Mouse (Mus musculus): ENCODE measurements around the gene Wipi2.

The Wipi2 gene

DNA sequence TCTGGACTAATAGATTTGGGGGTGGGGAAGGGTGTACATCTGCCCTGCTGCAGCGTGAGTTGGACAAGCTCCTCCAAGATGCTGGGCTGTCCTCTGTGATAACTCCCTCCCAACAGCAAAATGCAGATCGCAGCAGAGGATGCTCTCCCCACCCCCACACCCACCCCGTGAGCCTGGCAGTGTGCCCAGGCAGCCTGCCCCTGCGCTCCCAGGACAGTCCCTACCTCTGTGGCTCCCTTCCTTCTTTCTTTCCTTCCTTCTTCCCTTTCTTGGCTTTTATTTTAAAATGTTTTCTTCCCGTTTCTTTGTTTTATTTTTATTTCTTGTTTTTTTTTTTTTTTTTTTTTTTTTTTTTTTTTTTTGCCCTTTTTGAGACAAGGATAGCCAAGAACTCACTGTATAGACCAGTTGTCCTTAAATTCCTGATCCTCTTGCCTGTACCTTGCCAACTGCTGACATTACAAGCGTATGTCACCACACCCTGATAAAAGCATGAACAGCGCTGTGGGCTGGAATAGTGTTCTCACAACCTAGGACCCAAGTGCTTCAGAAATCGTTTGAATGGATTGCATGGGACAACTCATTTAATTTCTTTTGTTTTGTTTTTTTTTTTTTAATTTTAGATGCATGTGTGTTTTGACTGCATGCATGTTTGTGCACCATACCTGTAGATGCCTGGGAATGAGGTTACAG is 66.4 kb downstream of the Wipi2 start:
- no peak for DNase-seq

DNA sequence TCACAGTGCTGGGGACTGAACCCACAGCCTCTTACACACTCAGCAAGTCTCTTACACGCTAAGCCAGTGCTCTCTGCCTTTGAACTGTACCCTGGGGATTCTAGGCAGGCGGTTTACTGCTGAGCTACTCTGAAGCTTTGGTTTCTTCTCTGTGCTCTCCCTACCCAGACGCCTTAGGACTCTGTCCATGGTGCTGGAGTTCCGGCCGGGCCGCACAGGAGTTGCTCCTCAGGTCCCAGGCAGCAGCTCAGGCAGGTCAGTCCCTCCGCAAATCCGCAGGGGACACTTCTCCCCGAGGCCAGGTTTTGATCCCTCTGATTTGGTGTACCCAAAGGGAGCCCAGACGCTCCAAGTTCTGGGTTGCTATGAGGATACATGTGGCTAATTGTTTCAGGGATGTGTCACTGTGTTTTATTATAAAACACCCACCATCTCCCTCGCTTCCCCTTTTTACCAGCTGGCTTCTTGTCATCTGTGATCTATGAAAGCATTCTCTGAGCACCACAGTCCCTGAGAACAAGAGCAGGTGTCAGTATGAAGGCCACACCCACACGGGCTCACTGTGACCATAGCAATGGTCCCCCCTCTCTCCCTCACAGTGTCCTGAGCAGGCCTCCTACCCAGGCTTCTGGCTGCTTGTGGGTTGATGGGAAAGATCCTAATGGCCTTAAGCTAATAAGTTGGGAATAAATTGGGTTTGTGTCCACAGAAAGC is 67.3 kb downstream of the Wipi2 start:
- peak in 1 of 2 experiments; percentile 15 for DNase-seq

DNA sequence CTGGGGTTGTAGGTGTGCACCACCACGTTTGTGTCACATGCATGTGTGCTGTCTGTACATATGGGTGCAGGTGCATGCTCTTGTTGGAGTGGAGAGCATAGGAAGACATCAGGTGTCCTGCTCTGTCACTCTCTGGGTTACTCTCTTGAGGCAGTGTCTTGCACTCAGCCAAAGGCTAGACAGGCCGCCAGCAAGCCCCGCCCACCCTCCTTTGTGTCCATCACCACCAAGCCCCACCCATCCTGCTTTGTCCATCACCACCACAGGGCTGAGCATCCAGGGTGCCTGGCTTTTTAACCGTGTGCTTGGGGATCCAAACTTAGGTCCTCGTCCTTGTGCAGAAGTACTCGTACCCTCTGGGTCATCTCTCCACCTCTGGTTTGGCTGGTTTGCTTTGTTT is 68.8 kb downstream of the Wipi2 start:
- DNase-seq = no peak

DNA sequence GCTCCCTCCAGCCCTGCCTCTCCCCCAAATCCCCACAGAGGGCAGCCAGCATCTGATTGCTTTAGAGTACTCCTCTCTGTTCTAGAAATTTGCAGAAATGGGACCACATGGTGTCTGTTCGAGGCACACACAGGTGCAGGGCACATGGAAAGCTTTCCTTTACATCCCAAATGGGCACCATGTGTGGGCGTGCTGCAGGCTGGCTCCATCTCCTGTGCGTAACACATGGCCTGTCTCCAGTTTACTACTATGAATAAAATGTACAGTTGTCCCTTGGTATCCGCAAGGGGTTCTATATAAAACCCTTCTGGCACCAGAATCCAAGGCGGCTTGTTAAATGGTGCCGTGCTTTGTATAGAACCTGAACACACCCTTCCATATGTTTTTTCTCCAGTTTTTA is 69.4 kb downstream of the Wipi2 start:
- no peak for DNase-seq

DNA sequence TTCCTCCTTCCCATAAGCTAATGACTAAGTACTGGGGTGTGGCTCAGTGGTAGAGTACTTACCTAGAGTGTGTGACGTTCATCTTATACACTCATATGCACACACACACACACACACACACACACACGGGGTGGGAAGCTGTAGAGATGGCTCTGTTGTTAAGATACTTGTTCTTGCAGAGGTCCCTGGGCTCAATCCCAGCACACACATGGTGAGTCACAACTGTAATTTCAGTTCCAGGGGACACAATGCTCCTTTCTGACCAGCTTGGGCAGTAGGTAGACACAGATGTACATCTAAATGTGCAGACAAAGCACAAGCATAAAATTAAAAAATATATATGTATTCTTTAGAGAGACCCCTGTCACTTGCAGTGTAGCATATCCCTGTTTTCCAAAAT is 70.2 kb downstream of the Wipi2 start:
- no peak for DNase-seq

DNA sequence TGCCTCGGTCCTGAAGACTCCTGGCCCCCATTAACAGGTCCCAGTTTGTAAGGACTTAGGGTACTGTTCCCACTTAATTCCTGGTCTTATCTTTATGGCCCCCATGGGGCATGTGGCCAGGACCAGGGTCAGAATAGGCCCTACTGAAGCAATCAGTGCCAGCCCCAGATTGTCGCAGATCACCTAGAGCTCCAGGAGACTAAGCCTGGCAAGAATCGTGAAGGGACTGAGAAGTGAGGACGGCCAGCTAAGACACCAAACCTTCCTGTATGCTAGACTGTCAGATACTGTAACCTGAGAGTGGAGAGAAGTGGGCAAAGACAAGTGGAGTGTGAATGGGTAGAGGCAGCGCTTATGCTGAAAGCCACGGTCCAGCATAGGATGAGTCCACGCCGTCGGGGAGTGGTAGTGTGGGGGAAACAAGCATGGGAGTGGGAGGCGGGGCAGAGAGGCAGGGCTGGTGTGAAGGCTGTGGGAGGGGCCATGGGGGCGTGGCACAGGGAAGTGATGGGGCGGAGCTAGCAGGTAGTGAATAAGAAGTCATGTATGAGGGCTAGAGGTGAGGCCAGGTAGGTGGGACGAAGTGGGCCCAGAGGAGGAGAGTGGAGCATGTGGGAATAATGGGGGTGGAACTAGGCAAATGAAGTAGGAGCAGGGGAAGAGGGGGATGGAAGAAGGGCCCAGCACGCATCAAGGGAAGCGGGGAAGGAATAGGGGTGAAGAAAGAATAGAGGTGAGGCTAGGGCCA is 73.5 kb downstream of the Wipi2 start:
- peak; percentile 58 to 65 for DNase-seq

DNA sequence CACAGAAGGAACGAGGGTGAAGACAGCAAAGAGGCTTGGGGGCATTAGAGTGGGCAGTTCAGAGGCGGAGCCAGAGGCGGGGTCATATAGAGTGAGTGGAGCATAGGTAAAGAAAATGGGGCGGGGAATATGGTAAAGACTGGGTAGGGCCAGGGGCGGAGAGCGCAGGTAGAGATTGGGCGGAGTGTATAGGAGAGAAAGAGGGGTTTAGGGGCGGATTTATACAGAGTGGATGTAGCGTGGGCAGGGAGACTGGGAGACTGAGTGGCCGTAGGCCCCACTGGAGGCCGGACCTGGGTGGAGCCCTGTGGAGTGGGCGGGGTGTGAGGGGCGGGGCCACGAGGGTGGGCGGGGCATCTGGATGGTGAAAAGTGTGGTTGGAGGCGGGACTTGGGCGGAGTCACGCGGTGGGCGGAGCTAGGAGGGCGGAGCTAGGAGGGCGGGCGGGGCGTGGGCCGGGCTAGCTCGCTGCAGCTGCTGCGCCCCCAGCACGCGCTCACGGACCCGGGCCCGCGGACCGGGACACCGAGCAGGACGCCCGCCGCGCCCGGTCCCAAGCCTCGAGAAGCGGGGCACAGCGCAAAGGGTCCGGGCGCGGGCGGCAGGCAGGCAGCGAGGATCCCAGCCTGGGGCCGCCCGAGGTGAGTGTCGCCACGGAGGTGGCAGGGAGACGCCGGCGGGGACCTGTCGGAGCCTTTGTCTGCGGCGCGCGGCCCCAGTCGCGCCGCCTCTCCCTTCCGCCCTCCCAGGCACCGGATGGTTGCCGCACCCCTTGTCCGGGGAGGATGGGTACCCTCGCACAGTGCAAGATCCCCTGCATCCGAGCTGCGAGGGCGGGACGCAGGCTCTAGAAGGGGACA is 74.4 kb downstream of the Wipi2 start:
- DNase-seq = no peak

DNA sequence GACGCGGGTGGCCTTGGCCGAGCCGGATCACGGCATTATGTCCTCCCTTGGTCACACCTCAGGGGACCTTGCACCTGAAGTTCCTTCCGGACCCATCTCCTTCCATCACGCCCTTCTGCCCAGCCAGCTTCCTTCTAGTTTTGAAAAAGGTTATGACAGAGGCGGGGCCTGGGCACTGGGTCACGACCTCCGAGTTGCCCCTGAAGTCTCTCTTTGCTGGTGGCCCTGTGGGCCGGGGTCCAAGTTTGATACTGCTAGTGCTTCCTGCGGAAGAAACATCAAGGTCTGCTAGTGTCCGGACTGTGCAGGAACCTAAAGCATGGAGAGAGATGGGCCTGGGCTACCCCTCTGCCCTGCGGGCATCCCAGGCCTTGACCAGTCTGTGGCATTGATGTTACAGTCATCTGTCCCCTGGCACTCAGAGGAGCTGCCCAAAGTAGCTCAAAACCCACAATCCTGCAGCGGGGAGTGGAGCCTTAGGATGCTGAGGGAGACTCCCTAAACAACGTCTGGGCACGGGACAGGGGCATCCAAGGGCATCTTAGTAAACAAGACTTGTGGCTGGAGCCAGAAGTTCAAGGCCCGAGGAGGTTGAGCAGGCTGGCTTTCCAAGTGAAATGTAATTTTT is 75.1 kb downstream of the Wipi2 start:
- no peak for DNase-seq

DNA sequence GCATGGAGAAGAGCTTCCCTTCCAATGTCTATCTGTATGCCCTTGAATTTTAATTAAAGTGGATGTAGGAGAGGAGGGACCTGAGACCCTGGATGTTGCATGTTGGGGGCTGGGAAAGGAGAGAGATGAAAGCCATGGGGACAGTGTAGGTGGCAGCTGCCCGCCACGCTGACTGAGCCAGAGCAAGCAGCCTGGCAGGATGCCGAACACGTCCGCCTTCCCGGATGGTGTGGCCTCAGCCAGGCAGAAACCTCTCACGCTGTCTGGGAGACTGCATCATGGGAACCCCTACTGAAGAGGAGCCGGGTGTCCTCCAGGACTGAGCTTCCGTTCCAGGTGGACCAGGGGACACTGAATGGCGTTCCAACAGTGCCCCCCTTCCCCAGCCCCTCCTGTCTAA is 76.1 kb downstream of the Wipi2 start:
- no peak for DNase-seq

DNA sequence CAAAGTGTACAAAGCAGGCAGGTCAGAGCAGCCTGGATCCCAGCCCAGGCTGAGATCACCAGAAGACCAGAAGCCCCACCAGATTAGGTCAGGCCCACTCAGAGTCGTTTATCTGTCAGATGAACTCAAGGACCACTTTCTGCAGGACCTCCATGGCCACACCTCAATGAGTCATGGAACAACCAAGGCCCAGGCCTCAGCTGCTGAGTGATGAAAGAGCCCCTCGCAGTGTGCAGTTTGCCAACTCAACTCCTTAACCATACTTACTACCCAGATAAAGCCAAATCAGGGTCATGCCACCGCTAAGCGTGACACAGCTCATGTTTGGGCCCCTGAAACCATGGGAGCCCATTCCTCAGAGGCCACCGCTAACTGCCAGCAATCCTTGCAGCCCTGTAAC is 80.2 kb downstream of the Wipi2 start:
- DNase-seq = no peak

DNA sequence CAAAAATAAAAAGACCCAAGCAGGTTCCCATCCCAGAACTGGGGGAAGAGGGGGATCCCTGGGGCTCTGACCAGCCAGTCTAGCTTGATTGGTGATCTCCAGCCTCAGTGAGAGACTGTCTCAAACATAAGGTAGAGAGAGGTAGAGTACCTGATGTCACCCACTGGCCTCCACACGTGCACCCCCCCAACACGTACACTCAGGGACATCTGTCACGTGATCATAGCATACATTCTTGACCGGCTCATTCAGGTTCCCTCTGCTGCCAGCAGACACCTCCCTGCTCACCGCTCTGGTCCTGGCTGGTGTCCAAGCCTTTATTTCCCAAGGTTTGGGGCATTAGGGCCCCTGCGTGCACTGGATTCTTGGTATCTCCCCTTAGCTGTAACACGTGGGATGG is 81.9 kb downstream of the Wipi2 start:
- no peak for DNase-seq

DNA sequence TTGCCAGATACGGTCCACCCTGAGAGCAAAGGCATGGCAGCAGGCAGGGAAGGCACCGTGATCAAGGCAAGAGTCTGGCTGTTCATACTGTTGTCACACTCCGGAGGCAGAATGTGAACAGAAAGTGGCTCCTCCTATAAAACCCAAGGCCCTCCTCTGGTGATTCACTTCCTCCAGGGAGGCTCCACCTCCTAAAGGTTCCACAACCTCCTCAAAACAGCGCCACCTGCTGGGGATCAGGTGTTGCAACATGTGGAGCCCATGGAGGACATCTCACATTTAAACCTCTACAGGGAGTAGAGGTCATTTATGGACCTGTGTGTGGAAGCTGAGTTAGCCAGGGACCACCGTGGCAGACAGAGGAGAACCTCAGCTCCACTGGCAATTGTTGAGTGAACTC is 84.9 kb downstream of the Wipi2 start:
- DNase-seq = no peak

DNA sequence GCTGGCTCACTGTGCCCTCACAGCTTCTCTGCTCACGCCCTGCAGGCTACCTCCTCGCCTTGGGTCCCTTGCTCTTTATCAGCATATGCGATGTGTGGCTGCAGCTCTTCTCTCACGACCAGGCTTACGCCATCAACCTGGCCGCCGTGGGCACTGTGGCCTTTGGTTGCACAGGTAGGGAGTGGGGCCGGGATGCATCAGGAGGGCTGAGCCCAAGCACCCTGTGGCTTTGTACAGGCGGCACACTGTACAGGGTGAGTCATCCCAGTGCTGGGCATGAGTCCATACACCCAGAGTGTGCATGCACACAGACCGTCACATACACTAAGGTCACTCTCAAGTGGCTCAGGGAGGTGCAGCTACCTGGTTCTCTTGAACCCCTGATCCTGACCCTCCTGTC is 86.5 kb downstream of the Wipi2 start:
- no peak for DNase-seq

DNA sequence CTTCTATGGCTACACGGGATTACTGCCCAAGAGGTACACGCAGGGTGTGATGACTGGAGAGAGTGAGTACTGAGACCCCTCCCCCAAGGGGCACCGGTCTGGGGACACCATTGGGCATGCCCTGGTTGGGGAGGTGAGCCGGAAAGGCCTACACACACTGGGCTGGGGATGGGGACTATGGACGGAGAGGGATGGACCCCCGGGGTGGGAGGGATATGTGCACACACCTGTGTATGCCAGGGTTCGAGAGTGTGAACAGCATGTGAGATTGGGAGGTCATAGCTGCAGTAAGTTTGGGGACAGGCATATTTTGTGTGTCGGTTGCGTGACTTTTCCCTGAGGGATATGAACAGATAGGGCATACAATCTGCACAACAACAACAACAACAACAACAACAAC is 87.6 kb downstream of the Wipi2 start:
- DNase-seq = no peak

DNA sequence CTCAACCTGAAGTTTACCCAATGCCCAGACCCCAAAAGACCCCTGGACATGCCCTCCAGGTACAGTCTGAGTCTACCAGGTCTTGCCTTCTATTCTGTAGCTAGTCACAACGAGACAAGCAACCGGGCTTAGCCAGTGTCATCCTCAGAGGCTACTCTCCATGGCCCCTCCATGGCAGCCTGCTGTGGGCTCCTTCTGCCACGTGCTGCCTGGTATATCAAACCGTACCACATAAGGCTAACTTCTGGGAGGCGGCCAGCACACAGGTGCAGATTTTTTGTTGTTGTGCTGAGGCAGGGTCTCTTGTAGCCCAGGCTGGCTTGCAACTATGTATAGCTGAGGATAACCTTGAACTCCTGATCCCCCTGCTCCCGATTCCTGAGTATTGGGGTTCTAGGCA is 88.6 kb downstream of the Wipi2 start:
- no peak for DNase-seq

DNA sequence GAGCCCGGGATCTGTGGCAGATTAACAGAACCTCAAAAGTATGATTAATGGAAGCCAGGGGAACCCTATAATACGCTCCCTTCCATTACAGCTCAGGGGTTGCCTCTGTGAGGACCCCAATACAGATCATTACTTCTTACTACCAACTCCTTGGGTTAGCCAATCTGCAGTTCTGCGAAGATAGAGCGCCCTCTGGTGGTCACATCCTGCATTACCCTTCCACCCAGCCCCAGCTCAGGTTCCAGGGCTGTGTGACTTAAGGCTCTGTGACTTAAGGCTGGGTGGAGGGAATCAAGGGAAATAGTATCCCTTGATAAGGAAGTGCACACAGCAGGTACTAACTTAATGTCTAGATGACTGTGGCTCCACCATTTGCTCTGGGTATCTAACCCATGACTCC is 90.5 kb downstream of the Wipi2 start:
- peak; percentile 66 to 72 for DNase-seq

DNA sequence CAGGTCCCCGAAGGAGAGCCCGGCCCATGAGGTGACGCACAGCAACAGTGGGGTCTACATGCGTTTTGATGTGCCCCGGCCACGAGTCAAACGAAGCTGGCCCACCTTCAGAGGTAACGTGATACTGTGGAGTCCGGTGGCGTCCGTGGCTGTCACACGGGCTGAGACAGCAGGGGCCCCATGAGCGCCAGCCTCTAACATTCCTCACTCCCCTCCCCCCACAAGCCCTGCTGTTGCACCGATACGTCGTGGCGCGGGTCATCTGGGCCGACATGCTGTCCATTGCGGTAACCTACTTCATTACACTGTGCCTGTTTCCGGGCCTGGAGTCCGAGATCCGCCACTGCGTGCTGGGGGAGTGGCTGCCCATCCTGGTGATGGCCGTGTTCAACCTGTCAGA is 91.0 kb downstream of the Wipi2 start:
- DNase-seq = no peak

DNA sequence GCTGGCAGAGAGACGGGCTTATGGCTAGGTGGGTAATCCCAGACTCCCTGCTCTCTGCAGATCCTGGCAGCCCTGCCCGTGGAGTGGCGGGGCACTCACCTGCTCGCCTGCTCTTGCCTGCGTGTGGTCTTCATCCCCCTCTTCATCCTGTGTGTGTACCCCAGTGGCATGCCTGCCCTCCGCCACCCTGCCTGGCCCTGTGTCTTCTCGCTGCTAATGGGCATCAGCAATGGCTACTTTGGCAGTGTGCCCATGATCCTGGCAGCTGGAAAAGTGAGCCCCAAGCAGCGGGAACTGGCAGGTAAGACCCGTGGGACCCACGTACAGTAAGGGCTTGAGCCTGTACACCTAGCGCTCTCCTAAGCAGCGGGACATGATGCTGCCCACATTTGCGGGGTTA is 92.4 kb downstream of the Wipi2 start:
- DNase-seq = no peak
